Mouse (Mus musculus): ENCODE data around the gene Tent5c.

DNA sequence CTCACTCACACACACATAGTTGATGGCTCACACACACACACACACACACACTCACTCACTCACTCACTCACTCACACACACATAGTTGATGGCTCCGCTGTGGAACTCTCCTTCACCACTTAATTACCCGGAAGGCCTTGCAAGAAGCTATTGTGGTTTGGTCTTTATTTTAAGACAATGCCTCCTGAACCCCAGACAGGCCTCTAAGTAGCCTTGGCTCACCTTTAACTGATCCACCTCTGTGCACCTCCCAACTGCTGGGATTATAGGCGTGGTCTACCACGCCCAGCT lies 831 bp upstream of the Tent5c start:
- TF ChIP-seq CTCF (IDR thresholded peaks at IDR 0.05; ENCODE audit: low read depth) (no peak), EP300 (IDR thresholded peaks at IDR 0.05; ENCODE audit: low read depth) (no peak)

Data from liver, postnatal 0 days (tissue).